Mouse (Mus musculus) liver, adult 2 months (tissue): ENCODE results near the gene Sfxn2.

Experiments
- CTCF ChIP-seq: fragments of 200-500 bp; IDR thresholded peaks from 2 replicates; pipeline ENCODE4 v1.5.1; 2011; ENCODE audit warnings: low read depth, low read length, control low read depth
- POLR2A ChIP-seq: fragments of 200-500 bp; IDR thresholded peaks from 2 replicates; pipeline ENCODE4 v1.6.1; 2011; ENCODE audit warnings: low read length, control low read depth; ENCODE audit not compliant: insufficient read depth; ENCODE audit errors: extremely low read depth

DNA sequence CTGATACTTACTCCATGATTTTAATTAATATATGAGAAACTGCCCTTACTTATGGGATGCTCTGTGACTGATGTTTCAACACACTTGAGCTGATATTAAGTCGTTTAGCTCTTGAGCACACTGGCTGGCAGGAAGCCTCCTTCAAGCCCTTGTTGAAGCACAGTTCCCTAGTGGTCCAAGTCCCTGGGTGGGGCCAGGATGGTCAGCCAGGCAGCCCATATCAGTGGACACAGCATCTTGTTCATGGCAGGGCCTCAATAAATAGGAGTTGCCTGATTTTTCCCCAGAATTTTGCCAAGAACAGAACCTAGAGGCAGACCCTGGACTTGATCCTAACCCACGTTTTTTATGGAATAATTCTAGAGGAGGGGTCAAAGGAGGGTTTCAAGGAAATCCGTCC is 74.1 kb downstream of the Sfxn2 start:
- no peak for TF ChIP-seq CTCF
- TF ChIP-seq POLR2A, result no peak
